Mouse (Mus musculus) G1E (cell line): ENCODE measurements at regions not wholly inside any gene's neighbourhood (a gene's known extent, or its start where the extent isn't known, plus 50 kb on each side); places are given as distances from the start of the nearest gene placed in this dataset.

Experiments used
- CTCF ChIP-seq: IDR thresholded peaks from 2 replicates; pipeline ENCODE4 v1.5.1; 2012; ENCODE audit warnings: low read depth, low read length, inconsistent platforms, mixed read lengths
- GATA1 ChIP-seq: IDR thresholded peaks from 2 replicates; pipeline ENCODE4 v1.6.1; 2012; ENCODE audit warnings: borderline replicate concordance, low read length, inconsistent platforms, mixed read lengths
- POLR2AphosphoS5 ChIP-seq: IDR thresholded peaks from 2 replicates; pipeline ENCODE4 v1.6.1; 2012; ENCODE audit warnings: low read depth, low read length, inconsistent platforms; ENCODE audit not compliant: insufficient replicate concordance

DNA sequence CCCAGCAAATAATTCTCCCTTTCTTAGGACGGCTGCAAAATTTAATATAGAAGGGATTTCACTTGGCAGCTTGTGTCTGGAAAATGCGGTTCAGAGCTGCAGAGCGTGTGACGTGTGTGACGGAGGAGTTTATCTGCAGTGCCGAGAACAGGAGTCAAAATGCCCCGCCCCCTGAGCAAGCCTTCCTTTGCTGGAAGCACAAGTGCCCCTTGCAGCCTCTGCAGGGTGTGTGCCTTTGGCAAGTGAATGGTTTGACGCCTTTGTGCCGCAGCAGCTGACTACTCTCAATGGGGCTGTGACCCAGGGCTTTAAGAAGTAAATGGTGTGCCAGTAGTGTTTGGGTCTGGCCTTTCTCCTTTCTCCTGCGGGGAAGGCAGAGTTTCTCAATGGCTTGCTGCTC is 185.0 kb downstream of the Med10 start:
- TF ChIP-seq GATA1 (no peak), CTCF (no peak), POLR2AphosphoS5 (no peak)
